Mouse (Mus musculus) ES-Bruce4 (cell line): ENCODE measurements around the gene Tsc22d3. TPM values are rescaled to one million over a fixed set of nuclear protein-coding genes. Genes with fewer than 3 reads are reported as not detected.

Experiments
- H3K27ac ChIP-seq: 2 replicates; pipeline ENCODE4 v1.5.1; 2012; ENCODE audit warnings: low read length, inconsistent platforms; ENCODE audit not compliant: insufficient read depth
- H3K27me3 ChIP-seq: 2 replicates; pipeline ENCODE4 v1.6.1; 2012; ENCODE audit warnings: mild to moderate bottlenecking, low read length, inconsistent platforms; ENCODE audit not compliant: control insufficient read depth, poor library complexity, insufficient read depth, severe bottlenecking
- H3K36me3 ChIP-seq: 2 replicates; pipeline ENCODE4 v1.6.1; 2012; ENCODE audit warnings: inconsistent platforms, mild to moderate bottlenecking, low read length, moderate library complexity; ENCODE audit not compliant: control insufficient read depth, poor library complexity, insufficient read depth, severe bottlenecking
- H3K4me1 ChIP-seq: one replicate; pipeline ENCODE4 v1.8.1; 2011; ENCODE audit warnings: low read length; ENCODE audit not compliant: control insufficient read depth, insufficient read depth
- H3K4me3 ChIP-seq: 2 replicates; pipeline ENCODE4 v1.5.1; 2011; ENCODE audit warnings: low read depth, mild to moderate bottlenecking, low read length
- H3K9ac ChIP-seq: 2 replicates; pipeline ENCODE4 v1.6.1; 2012; ENCODE audit warnings: low read depth, mild to moderate bottlenecking, inconsistent platforms; ENCODE audit not compliant: poor library complexity, severe bottlenecking
- H3K9me3 ChIP-seq: replicated peaks from 2 replicates; pipeline ENCODE4 v1.6.1; 2012; ENCODE audit warnings: mild to moderate bottlenecking, low read length, inconsistent platforms; ENCODE audit not compliant: control insufficient read depth, poor library complexity, insufficient read depth, severe bottlenecking
- CTCF ChIP-seq: IDR thresholded peaks from one replicate; pipeline ENCODE4 v1.8.1; 2011; ENCODE audit warnings: low read depth, low read length
- EP300 ChIP-seq: IDR thresholded peaks from 2 replicates; pipeline ENCODE4 v1.6.1; 2011; ENCODE audit warnings: low read depth, low read length; ENCODE audit not compliant: insufficient read depth
- POLR2A ChIP-seq: IDR thresholded peaks from one replicate; pipeline ENCODE4 v1.8.1; 2011; ENCODE audit warnings: low read length; ENCODE audit not compliant: insufficient read depth
- polyA plus RNA-seq: library from polyadenylated mRNA; stranded (reverse); fragments of >200 nt; gene quantifications from 2 replicates; pipeline ENCODE4 v1.2.4, GENCODE M21; 2011; ENCODE audit warnings: low read depth; ENCODE audit not compliant: missing spikeins, insufficient read depth, insufficient read length

The Tsc22d3 gene
- polyA plus RNA-seq, 1 experiment: 7.6 TPM

DNA sequence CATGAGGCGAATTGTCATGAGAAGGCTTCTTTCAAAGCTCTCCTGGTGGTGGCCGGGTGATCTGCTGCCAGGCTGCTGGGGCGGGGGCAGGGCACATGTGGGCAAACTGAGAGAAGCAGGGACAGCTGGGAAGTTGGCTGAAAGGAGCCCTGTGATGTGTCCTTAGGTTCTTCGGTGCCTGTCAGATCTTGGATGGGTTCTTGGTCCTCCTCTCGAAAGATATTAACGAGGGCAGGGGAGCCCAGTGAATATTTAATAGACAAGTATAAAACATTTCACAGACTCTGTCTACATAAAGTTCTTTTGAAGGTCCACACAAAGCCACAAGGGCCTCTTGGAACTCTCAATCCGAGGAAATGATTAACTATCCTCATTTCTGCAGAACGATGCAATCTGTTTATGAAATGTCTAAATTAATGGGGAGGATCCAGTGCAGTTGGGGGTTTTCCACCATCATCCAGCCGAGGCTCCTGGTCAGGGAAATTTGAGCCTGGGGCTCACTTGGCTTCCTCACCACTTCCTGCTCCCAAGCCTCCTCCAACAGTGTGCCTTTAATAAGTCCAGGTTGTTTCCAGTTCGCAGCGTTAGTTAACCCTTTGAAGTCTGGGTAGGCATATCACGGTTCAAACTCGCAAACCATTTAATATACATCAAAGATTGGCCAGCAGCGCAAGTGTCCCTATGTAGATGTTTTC lies 78.2 kb downstream of the Tsc22d3 start:
- TF ChIP-seq CTCF: no peak
- no peak for TF ChIP-seq POLR2A
- TF ChIP-seq EP300: no peak
- Histone ChIP-seq H3K4me3 (no peak overlapping the region), H3K9ac (no peak overlapping the region), H3K4me1 (no peaks in the 10 kb centered on the region), H3K36me3 (no peaks in the 10 kb centered on the region), H3K27ac (no peak overlapping the region), H3K27me3 (no peaks in the 10 kb centered on the region), H3K9me3 (no peaks in the 10 kb centered on the region)

DNA sequence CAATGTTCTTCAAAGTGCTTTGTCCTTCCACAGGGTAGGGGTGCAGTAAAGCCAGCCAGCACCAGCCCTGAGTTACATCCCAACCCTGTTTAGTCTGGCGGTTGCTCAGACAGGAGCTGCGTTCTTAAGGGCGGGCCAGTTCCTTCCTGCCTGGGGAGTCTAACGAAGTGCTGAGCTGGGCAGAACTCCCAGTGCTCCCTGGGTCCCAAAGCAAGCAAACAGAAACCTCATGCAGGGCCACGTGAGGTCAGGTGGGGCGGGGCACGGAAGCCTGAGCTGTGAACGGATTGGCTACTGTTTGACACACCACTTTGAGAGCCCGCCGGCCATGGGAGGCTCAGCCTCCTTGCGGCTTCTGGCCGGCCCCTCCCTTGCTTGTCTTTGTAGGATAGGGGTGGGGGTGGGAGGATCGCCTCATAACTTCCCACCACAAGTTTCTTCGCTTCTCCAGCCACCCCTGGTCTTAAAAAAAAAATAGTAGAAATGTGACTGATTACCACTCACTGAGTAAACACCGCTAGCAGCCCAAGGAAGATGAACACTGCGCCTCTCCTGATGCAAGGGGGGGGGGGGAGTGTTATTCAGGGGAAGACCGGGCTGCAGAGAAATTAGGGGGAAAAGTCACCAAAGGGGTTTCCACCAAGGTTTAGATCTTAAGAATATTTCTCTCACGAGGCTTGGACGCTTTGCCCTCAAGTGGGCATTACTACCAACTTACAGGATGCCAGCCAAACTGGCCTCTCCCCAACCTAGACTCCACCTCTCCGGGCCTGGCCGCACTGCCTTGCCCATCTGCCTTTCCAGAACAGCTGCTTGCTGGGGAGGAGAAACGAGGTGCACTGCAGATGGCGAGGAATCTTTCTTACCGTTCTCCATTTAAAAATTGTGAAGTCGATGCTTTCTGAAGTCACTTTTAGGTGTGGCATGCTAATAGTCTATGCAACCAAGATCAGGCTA lies 80.0 kb downstream of the Tsc22d3 start:
- H3K9me3 ChIP-seq: no peaks in the 10 kb centered on the region
- H3K27me3 ChIP-seq: no peaks in the 10 kb centered on the region
- no peaks in the 10 kb centered on the region for H3K4me1 ChIP-seq
- no peak for TF ChIP-seq CTCF
- no peak for TF ChIP-seq EP300
- TF ChIP-seq POLR2A: no peak
- no peaks in the 10 kb centered on the region for H3K36me3 ChIP-seq
- H3K9ac ChIP-seq: no peak overlapping the region
- no peak overlapping the region for H3K4me3 ChIP-seq
- no peak overlapping the region for H3K27ac ChIP-seq

DNA sequence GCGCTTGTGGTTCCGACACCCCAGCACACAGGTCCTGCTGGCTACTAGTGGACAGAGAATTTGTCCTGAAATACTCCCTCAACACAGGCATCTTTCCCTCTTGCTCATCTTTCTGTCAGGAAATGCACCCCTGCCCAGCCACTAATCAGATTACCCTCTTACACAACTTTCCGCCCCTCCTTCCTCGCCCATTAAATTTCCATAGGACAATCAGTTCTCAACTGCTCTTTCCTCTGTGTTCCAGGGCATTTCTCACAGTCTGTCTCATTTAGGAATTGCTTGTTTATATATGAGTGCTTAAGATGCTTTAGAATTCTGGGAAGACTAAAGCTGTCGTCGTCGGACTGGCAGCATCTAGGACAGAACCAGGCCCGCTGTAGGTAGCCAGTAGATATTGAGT lies 82.1 kb downstream of the Tsc22d3 start:
- no peaks in the 10 kb centered on the region for H3K9me3 ChIP-seq
- H3K27me3 ChIP-seq: no peaks in the 10 kb centered on the region
- no peaks in the 10 kb centered on the region for H3K4me1 ChIP-seq
- no peak overlapping the region for H3K9ac ChIP-seq
- no peak overlapping the region for H3K27ac ChIP-seq
- TF ChIP-seq POLR2A: no peak
- no peaks in the 10 kb centered on the region for H3K36me3 ChIP-seq
- no peak overlapping the region for H3K4me3 ChIP-seq

- no peak overlapping the region for H3K27ac ChIP-seq
- TF ChIP-seq CTCF: no peak
- no peak for TF ChIP-seq EP300
- TF ChIP-seq POLR2A: no peak
- H3K9me3 ChIP-seq: no peaks in the 10 kb centered on the region
- H3K4me1 ChIP-seq: no peaks in the 10 kb centered on the region
- H3K27me3 ChIP-seq: no peaks in the 10 kb centered on the region
- no peaks in the 10 kb centered on the region for H3K36me3 ChIP-seq
- H3K9ac ChIP-seq: no peak overlapping the region
- H3K4me3 ChIP-seq: no peak overlapping the region
Observed at GRCm38 (mm10) chrX:140513379-140513778, 87.1 kb downstream of the Tsc22d3 start.

DNA sequence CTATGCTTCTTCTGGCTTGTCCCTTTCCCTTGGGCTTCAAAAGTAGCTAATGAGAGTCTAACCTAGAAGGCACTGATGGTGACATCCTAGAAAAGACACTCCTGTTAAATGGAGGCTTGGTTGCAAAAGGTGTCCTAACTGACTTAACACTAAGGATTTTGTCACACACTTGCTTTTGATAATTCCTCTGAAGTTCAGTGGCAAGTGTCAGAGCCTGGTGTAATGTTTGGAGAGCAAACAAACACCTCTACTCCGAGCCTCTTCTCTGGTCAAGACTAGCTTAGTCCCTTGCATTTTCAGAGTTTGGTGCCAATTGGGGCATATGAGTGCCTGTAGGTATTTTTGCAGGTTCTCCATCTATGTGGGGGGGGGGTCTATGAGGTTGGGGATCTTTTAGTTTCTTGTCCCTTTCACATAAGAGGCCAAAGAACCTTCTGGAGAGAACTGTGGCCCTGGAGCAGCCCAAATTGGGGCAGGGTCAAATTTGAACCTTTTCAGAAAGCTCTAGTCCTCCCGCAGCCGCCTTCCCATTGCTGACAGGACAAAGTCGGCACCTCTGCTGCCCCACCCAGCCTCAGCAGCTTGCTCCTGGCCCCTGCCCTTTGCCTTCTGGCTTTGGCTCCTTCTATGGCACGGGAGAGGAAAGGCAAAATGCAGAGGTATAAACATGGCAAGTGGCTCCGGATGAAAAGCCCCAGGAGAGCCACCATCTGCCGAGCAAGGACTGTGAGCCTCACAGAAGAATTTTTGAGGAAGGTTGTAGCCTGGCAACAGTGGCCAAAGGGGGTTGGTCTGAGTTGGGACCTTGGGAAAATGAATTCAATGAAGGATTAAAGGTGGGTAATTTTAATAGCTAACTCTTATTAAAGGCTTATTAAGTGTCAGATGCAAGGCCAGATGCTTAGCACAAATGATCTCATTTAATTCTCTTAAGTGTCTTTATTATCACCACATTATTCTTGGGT lies 88.5 kb downstream of the Tsc22d3 start:
- Histone ChIP-seq H3K9me3 (no peaks in the 10 kb centered on the region), H3K27ac (no peak overlapping the region), H3K9ac (no peak overlapping the region), H3K4me1 (no peaks in the 10 kb centered on the region), H3K27me3 (no peaks in the 10 kb centered on the region), H3K36me3 (no peaks in the 10 kb centered on the region), H3K4me3 (no peak overlapping the region)
- TF ChIP-seq EP300 (no peak), CTCF (no peak), POLR2A (no peak)
